Mouse (Mus musculus): ENCODE data around the gene Gab2.

The Gab2 gene

DNA sequence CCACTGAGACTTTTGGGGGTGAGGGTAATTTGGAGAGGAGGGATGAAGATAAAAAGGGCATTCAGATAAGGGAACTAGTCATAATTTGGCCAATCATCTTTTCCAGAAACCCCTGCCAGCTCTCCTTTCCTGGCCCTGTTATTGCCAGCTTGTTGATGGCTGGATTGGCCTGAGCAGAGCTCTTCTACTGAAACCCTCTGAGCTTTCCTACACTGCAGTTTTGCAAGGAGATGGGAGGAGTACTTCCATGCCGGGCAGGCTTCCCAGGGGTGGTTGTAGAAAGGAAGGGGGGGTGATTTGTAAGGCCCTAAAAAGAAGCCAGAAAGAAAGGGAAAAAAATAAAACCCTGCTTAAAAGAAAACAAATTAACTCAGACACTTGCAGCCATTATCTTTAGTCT is 181.2 kb downstream of the Gab2 start:
- DNase-seq (ENCODE audit: low spot score) = peak; percentile 46

DNA sequence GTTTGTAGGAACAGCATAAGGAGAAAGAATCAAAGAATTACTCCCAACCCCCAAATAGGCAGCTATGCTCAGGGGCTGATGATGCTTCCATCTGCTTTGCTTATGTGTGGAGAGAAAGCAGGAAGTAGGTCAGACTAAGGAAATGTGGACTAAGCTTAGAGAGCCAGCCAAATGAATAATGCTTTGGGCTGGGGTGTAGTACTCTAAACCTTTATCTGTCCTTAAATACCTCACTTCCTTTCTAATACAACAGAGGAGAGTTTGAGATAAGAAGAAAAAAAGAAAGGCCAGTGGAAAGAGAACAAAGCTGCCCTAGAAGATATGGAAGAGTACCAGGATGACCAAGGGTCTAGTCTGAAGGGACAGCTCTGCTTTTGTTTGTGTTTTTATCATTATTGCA is 189.0 kb downstream of the Gab2 start:
- no peak for DNase-seq (ENCODE audit: low spot score)

DNA sequence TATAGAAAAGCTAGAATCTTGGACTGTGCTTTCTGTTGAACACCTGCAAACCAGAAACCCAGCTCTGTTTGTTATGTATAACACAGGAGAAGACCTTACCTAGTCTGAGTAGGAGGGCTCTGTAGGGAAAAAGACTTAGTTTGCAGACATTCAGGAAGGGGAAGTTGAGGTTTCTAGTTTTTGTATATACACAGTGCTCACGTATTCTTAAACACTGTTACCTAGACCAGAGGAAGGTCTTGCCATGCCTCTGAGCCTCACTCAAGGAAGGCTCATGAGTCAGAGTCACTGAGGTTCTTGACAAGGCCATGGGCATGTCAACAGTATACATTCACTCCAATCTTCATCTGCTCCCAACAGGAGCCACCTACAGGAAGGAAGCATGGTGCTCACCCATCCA is 189.7 kb downstream of the Gab2 start:
- no peak for DNase-seq (ENCODE audit: low spot score)

- DNase-seq (ENCODE audit: low spot score) = no peak
Measured at GRCm38 (mm10) chr7:97296986-97297385, 215.6 kb downstream of the Gab2 start.

GRCm38 (mm10) chr7:97297466-97297865 is 216.1 kb downstream of the Gab2 start:
- DNase-seq (ENCODE audit: low spot score) = peak; percentile 68

- no peak for DNase-seq (ENCODE audit: low spot score)
Measured at GRCm38 (mm10) chr7:97298279-97298678, 216.9 kb downstream of the Gab2 start.

GRCm38 (mm10) chr7:97298943-97299342 is 217.6 kb downstream of the Gab2 start:
- DNase-seq (ENCODE audit: low spot score) = no peak

DNA sequence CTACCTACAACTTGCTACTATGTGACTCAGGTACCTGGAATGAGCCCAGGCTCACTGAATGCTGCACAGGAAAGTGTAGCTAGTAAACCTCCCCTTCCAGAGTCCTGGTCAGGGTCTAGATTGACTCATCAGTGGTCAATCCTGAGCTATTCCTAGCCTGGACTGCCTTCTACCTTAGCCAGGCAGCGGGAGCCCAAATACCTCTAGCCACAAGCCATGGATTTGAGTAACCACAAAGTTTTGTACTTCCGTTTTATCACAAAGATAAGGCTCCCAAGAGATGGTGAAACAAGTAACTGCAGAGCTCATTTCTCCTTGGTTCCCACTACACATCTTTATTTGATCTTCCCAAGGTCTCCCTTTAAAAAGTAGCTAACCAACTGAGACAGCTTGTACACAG is 219.5 kb downstream of the Gab2 start:
- DNase-seq (ENCODE audit: low spot score) = no peak

GRCm38 (mm10) chr7:97301321-97301720 is 219.9 kb downstream of the Gab2 start:
- DNase-seq (ENCODE audit: low spot score) = peak; percentile 35

DNA sequence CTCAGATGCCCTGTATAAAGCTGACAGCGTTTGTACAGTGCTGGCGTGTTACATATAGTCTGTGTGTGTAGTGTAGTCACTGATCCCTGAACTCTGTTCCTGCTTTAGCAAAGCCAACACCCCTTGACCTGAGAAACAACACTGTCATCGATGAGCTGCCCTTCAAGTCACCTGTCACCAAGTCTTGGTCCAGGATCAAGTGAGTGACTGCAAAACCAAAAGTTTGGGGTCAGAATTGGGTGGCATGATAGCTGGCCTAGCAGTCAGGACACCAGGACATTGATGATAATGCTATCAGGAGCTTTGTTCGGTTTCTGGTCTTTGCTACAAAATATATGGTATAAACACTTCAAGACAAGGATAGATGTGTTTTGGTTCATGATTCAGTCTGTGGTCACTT is 220.9 kb downstream of the Gab2 start:
- DNase-seq (ENCODE audit: low spot score) = no peak

DNA sequence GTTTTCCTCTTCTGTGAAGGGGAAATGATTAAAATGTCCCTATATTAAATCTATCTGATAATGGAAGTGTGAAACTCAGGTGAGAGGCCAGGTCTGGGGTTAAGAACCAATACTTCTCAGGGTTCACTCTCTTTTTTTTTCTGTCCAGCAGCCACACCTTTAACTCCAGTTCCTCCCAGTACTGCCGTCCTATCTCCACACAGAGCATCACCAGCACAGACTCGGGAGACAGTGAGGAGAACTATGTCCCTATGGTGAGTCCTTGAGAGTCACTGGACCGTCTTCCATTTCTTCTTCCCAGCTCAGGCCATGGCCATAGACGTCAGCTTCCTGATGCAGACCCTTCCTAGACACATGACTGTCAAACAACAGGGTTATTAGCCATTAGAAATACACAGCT is 221.5 kb downstream of the Gab2 start:
- DNase-seq (ENCODE audit: low spot score) = no peak

DNA sequence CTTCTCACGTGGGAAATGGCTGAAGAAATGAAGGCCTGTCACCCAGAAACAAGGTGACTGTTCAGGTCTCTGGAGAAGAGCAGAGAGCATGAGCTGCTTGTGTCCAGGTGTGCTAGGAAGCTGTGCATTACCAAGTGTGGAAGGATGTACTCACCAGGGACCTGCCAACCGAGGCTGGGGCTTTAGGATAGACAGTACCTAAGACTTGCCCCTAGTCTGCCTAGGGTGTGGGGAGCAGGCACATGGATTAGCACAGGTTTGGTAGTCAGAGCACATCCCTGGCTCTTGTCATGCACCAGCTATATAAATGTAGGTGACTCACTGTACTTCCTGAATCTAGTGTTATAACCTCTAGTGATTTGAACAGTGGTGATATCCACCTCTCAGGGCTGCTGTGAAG is 222.2 kb downstream of the Gab2 start:
- DNase-seq (ENCODE audit: low spot score) = no peak

GRCm38 (mm10) chr7:97304471-97304870 is 223.1 kb downstream of the Gab2 start:
- DNase-seq (ENCODE audit: low spot score) = no peak

DNA sequence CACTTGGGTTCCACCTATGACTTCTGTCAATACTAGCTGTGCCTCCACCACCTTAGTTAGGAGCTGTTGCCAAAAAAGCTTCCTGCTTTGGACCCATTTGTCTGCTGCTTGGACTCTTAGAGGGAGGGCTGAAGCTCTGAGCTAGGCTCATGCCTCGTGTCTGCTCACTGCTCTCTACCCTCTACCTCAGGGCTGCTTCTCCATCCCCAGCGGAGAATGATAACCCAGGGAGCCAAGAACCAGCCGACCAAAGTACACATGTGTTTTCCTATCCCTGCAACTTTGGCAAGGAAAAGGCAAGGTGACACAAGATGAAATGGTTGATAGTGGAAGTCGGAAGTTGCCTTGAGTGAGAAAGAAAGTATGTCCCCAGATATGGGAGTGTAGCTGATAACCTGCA is 223.8 kb downstream of the Gab2 start:
- no peak for DNase-seq (ENCODE audit: low spot score)

DNA sequence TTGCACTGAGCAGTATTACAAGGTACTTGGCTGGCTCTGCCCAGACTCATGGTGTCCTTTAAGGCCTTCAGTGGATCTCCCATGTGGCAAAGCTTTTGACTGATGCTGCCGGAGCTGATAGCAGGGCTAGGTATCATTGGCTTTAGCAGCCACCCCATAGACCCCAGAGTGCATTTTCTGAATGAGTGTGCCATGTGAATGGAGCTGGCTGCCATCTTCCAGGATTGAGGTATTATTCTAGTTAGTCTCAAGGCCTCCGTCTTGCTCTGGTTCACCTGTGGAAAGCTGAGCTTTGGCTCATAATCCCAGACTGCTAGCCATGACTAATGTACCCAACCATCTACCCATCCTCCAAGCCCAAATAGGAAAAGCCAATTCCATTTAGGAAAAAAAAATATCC is 225.4 kb downstream of the Gab2 start:
- no peak for DNase-seq (ENCODE audit: low spot score)

DNA sequence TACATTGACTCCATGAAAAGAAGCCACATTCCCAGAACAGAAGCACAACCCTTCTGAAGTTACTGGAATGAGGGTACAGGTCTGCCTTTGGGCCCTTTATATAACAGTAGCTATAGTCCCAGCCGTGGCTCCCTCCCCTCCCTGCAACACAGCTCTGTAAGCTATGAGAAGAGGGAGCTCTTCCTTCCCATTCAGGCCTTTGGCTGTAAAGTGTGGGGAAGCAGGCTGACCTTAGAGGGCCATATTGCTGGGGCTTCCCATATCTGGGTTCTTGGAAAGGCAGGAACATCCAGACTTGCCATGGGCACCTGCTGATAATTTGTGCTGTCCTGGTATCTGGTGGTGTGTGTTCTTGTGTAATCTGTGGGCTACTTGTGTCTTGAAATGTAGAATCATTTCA is 226.2 kb downstream of the Gab2 start:
- DNase-seq (ENCODE audit: low spot score) = no peak

GRCm38 (mm10) chr7:97309461-97310340 is 228.3 kb downstream of the Gab2 start:
- DNase-seq (ENCODE audit: low spot score) = peak; percentile 38

DNA sequence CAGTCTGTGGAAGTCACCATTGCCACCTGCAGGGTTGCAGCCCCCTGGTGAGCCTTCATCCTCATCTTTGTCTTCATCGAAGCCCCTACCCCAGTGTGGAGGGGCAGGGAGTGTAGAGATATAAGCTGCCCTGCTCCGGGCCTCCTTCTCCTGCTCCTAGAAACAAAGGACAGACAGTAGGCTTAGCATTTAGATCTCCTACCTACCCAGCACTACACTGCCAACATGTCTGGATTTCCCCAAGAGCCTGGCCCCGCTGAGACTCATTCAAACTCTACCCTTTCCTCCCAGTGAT is 228.9 kb downstream of the Gab2 start:
- peak; percentile 36 for DNase-seq (ENCODE audit: low spot score)

- DNase-seq (ENCODE audit: low spot score) = peak; percentile 41
Measured at GRCm38 (mm10) chr7:97311620-97312019, 230.2 kb downstream of the Gab2 start.

DNA sequence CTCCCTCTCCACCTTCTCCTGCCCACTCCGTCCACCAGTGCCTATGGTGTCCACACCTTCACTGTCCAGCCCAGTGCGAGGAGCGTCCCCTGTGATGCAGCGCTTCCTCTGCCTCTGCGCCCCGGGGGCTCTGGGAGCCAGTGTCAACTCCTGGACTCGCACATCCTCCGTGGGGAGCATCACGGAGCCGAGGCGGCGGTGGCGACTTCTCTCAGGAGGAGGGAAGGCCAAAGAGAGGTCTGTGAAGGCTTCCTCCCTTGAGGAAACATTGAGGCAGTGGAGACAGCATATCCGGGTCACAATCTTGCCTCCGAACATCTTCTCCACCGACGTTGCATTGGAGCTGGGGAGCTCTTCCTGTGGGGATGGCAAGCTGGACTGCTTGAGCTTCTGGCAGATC is 230.8 kb downstream of the Gab2 start:
- DNase-seq (ENCODE audit: low spot score) = peak; percentile 48

GRCm38 (mm10) chr7:97312856-97313255 is 231.5 kb downstream of the Gab2 start:
- peak; percentile 30 for DNase-seq (ENCODE audit: low spot score)

DNA sequence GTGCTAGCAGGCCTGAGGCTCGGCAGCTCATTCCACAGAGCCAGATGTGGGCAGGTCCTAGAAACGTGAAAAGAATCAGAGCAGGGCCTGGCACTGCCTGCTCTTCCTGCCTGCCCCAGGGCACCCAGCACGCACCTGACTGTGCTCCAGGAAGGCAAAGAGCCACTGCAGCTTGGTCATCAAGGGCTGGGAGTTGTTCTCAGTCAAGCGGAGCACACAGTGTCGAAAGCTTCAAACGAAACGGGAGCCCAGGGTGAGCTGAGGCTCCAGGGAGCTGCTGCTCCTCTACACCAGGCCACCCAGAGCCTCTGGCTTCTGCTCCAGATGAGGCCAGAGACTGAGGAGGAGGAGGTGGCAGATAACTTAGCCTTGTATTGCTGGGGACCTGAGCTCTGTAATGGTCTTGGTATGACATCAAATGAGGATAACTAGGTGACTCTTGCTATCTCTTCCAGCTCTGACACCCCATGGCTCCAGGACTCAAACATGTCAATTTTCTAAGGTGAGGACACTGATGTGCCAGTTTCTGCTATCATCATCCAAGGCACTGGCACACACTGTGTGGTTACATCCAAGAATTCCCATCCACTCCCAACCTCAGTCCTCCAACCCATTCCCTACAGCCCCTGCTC is 232.1 kb downstream of the Gab2 start:
- DNase-seq (ENCODE audit: low spot score) = peak; percentile 42

GRCm38 (mm10) chr7:97314646-97315045 is 233.3 kb downstream of the Gab2 start:
- peak; percentile 39 for DNase-seq (ENCODE audit: low spot score)

DNA sequence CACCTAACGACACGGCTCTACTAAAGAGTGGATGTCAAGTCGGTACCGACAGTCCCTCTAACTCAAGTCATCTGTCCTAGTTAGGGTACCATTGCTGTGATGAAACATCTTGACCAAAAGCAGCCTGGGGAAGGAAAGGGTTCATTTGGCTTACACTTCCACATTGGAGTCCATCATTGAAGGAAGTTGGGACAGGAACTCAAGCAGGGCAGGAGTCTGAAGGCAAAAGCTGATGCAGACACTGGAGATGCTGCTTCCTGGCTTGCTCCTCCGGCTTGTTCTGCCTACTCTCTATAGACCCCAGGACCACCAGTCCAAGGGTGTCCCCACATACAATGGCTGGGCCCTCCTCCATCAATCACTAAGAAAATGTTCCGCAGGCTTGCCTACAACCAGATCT is 234.3 kb downstream of the Gab2 start:
- no peak for DNase-seq (ENCODE audit: low spot score)
